Mouse (Mus musculus) liver, adult 2 months (tissue): ENCODE measurements around the gene Slc2a2.

Experiments used
- CTCF ChIP-seq: fragments of 200-500 bp; IDR thresholded peaks from 2 replicates; pipeline ENCODE4 v1.5.1; 2011; ENCODE audit warnings: low read depth, low read length, control low read depth
- POLR2A ChIP-seq: fragments of 200-500 bp; IDR thresholded peaks from 2 replicates; pipeline ENCODE4 v1.6.1; 2011; ENCODE audit warnings: low read length, control low read depth; ENCODE audit not compliant: insufficient read depth; ENCODE audit errors: extremely low read depth

- TF ChIP-seq CTCF (no peak), POLR2A (no peak)
Measured at GRCm38 (mm10) chr3:28654740-28655139, 43.0 kb upstream of the Slc2a2 start.
